Mouse (Mus musculus) heart, postnatal 0 days (tissue): Measurements from ENCODE around the gene Axin1.

Source experiments
- CTCF ChIP-seq: IDR thresholded peaks from 2 replicates; pipeline ENCODE4 v1.5.1; 2016; ENCODE audit warnings: antibody characterized with exemption, control low read depth, low read depth
- EP300 ChIP-seq: IDR thresholded peaks from 2 replicates; pipeline ENCODE4 v1.6.1; 2016; ENCODE audit warnings: antibody characterized with exemption, low read depth

DNA sequence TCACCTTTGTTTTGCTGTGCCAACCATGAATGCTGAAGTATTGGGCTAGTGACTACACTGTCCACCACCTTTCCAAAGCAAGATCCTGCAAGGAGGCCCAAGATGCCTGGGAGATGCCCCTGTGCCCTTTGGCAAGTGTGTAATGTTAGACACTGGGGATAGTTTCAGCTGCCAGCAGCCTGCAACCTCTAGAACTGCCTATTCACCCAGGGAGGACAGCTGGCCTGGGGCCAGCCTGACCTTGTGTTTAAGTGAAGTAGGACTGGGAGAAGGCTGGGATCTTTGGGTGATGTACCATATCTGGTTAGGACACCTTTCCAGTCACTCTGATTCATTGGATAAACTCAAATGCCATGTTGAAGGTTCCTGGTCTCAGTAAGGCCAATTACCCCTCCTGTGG, 63.5 kb downstream of the Axin1 start:
- no peak for TF ChIP-seq CTCF
- no peak for TF ChIP-seq EP300
